Mouse (Mus musculus) embryonic facial prominence, embryonic 15.5 days (tissue): ENCODE data around the gene Actg2. TPM values are rescaled to one million over a fixed set of nuclear protein-coding genes. Genes with fewer than 3 reads are reported as not detected.

Experiments used
- ATAC-seq: fragments of 200-750 bp; cut with Nextera tagmentation; 2 replicates; pipeline ENCODE4 v1.8.0; 2017; ENCODE audit warnings: low read depth, moderate TSS enrichment; ENCODE audit not compliant: insufficient number of reproducible peaks, low FRiP score, low TSS enrichment
- H3K27ac ChIP-seq: fragments of 300-500 bp; sonication (generic); replicated peaks from 2 replicates; pipeline ENCODE4 v1.5.1; 2015; ENCODE audit warnings: mild to moderate bottlenecking, inconsistent platforms
- H3K27me3 ChIP-seq: fragments of 300-500 bp; sonication (generic); 2 replicates; pipeline ENCODE4 v1.6.1; 2015; ENCODE audit warnings: inconsistent platforms
- H3K36me3 ChIP-seq: fragments of 300-500 bp; sonication (generic); 2 replicates; pipeline ENCODE4 v1.6.1; 2015; ENCODE audit warnings: mild to moderate bottlenecking, inconsistent platforms
- H3K4me1 ChIP-seq: fragments of 300-500 bp; sonication (generic); 2 replicates; pipeline ENCODE4 v1.6.1; 2015; ENCODE audit warnings: inconsistent platforms
- H3K4me2 ChIP-seq: fragments of 300-500 bp; sonication (generic); replicated peaks from 2 replicates; pipeline ENCODE4 v1.6.1; 2015; ENCODE audit warnings: mild to moderate bottlenecking, inconsistent platforms
- H3K4me3 ChIP-seq: fragments of 300-500 bp; sonication (generic); replicated peaks from 2 replicates; pipeline ENCODE4 v1.5.1; 2015; ENCODE audit warnings: mild to moderate bottlenecking, inconsistent platforms
- H3K9ac ChIP-seq: fragments of 300-500 bp; sonication (generic); 2 replicates; pipeline ENCODE4 v1.6.1; 2015; ENCODE audit warnings: inconsistent platforms
- H3K9me3 ChIP-seq: fragments of 300-500 bp; sonication (generic); replicated peaks from 2 replicates; pipeline ENCODE4 v1.6.1; 2016; ENCODE audit warnings: inconsistent platforms
- WGBS: fragments of 180-500 bp; shearing (Covaris S2); methylation state at CpG from one replicate; pipeline ENCODE4 v1.1.7; 2015; 5-methylcytosine and 5-hydroxymethylcytosine counted together
- polyA plus RNA-seq: library from polyadenylated mRNA; unstranded; fragments of >200 nt; fragmentation: Nextera tagmentation; extraction: Ambion mirVana; gene quantifications from 2 replicates; pipeline ENCODE4 v1.2.1, GENCODE M21; 2015

Actg2 gene
- polyA plus RNA-seq, 1 experiment from 2014 or later = 19.5 TPM

DNA sequence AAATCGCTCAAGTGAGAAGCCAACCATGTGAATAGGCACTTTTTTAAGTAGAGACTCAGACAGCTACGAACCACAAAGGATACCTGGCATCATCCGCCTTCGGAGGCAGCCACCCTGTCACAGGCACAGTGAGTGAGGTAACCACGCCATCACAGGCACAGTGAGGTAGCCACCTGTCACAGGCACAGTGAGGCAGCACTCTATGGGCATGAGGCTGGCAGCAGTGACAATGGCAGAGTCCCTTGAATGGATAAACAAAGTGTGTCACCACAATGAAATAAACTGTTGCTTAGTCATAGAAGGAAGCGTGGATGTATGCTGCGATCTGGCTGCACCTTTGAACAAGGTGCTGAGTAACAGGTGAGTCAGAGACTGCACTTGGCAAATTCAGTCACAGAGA lies 57.4 kb downstream of the Actg2 start:
- H3K36me3 ChIP-seq = peaks cover 42% of the 10 kb centered on the region
- WGBS = 94% methylated on average over 7 of the region's 7 CpGs
- H3K4me3 ChIP-seq = no peak overlapping the region
- H3K4me2 ChIP-seq = no peak overlapping the region
- ATAC-seq = no peak
- no peak overlapping the region for H3K9ac ChIP-seq
- H3K9me3 ChIP-seq = no peaks in the 10 kb centered on the region
- no peak overlapping the region for H3K27ac ChIP-seq
- no peaks in the 10 kb centered on the region for H3K27me3 ChIP-seq
- no peaks in the 10 kb centered on the region for H3K4me1 ChIP-seq

DNA sequence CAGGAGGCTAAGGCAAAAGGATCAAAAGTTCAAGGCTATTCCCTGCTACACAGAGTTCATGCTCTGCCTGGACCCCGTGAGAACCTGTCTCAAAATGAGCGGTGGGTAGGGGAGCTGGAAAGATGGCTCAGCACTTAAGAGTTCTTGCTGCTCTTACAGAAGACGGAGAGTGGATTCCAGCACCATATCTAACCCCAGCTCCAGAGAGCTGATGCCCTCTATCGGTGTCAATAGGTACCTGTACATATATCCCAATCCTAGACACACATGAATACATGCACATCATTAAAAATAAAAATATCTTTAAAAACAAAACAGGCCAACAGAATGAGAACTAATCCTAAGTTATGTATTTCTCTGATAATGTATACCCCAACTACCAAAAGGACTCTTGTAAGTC lies 57.8 kb downstream of the Actg2 start:
- H3K4me3 ChIP-seq = no peak overlapping the region
- no peaks in the 10 kb centered on the region for H3K27me3 ChIP-seq
- H3K27ac ChIP-seq = no peak overlapping the region
- WGBS = 61% methylated on average over 4 of the region's 4 CpGs
- H3K9me3 ChIP-seq = no peaks in the 10 kb centered on the region
- ATAC-seq = no peak
- H3K9ac ChIP-seq = no peak overlapping the region
- no peaks in the 10 kb centered on the region for H3K4me1 ChIP-seq
- peaks cover 41% of the 10 kb centered on the region for H3K36me3 ChIP-seq
- no peak overlapping the region for H3K4me2 ChIP-seq

DNA sequence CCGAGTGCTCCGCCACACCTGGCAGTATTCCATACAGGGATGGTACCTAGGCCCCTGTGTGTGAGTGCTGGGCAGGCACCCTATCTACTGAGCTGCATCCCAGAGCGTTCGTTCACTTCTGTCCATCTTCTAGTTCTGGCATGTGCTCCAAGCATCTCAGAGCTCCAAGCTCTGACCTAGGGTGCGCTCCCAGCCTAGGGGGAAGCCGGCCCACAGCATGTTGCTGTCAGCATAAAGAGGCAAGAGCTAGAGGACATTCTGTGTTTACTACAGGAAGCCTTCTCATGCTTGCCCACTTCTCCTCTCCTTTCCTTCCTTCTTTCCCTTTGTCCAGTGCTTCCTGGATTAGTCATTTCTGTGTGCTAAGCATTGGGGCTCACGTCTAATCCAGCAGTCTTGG lies 60.6 kb downstream of the Actg2 start:
- H3K4me3 ChIP-seq = no peak overlapping the region
- peaks cover 20% of the 10 kb centered on the region for H3K36me3 ChIP-seq
- no peaks in the 10 kb centered on the region for H3K27me3 ChIP-seq
- no peak overlapping the region for H3K27ac ChIP-seq
- H3K4me1 ChIP-seq = no peaks in the 10 kb centered on the region
- H3K9me3 ChIP-seq = no peaks in the 10 kb centered on the region
- H3K9ac ChIP-seq = no peak overlapping the region
- WGBS = 78% methylated on average over 7 of the region's 7 CpGs
- no peak overlapping the region for H3K4me2 ChIP-seq
- no peak for ATAC-seq

DNA sequence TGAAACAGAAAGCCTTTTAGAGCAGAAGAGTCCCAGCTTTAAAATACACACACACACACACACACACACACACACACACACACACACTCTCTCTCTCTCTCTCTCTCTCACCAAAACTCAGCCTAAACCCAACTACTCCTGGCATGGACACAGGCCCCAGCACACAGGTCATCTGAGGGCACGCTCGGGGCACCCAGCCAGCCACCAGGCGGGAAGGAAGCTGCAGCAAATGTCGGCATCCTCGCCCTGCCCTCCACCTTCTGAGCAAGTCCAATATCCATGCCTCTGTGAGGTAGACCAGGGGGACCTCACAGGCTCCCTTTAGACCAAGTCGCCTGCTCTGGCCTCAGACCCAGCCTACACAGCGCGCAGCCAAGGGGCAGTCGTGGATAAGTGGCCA lies 62.8 kb downstream of the Actg2 start:
- Histone ChIP-seq H3K36me3 (peaks cover 7% of the 10 kb centered on the region; the same call in 1 of the 2 replicates), H3K9me3 (no peaks in the 10 kb centered on the region), H3K4me3 (no peak overlapping the region), H3K27ac (no peak overlapping the region), H3K4me2 (no peak overlapping the region), H3K9ac (no peak overlapping the region), H3K27me3 (no peaks in the 10 kb centered on the region), H3K4me1 (no peaks in the 10 kb centered on the region)
- 72% methylated on average over 9 of the region's 9 CpGs for WGBS
- no peak for ATAC-seq

DNA sequence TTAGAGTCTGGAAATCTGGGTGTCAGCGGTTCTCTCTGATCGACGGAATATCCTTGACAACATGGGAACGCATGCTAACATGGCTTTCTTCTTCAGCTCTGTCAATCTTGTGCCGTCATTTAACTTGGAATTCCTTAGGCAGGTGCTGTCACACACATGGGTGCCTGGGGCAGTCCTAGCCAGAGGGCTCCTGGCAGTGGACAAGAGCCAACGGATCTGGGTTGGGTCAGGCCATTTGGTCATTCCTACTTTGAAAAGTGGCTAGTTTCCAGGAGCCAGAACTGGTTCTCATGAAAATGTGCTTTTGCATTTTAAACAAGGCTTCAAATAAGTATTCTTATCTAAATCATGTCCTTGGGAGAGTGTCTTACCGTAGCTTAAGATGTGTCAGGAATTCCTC lies 64.3 kb downstream of the Actg2 start:
- Histone ChIP-seq H3K27ac (no peak overlapping the region), H3K4me1 (no peaks in the 10 kb centered on the region), H3K36me3 (no peaks in the 10 kb centered on the region), H3K9ac (no peak overlapping the region), H3K27me3 (no peaks in the 10 kb centered on the region), H3K9me3 (no peaks in the 10 kb centered on the region), H3K4me3 (no peak overlapping the region), H3K4me2 (no peak overlapping the region)
- 65% methylated on average over 7 of the region's 7 CpGs for WGBS
- ATAC-seq = no peak

DNA sequence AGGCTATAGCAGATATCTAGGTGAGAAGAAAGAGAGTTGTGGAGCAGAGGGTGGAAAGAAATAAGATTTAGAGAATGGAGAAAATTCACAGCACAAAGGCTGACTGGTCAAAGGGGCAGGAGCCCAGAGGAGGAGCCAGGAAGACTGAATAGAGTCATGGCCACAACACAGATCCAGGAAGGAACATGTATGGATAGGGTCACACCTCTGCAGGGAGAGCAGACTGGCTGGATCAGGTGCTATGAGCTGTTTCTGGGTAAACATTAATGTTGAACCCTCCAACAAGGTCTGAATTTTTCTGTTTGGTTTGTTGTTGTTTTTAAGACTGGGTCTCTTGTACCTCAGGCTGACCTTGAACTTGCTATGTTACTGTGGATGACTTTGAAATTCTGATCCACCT lies 72.1 kb downstream of the Actg2 start:
- Histone ChIP-seq H3K4me3 (no peak overlapping the region), H3K4me1 (peaks cover 12% of the 10 kb centered on the region), H3K9me3 (no peaks in the 10 kb centered on the region), H3K4me2 (no peak overlapping the region), H3K9ac (no peak overlapping the region), H3K27ac (no peak overlapping the region), H3K36me3 (no peaks in the 10 kb centered on the region), H3K27me3 (no peaks in the 10 kb centered on the region)
- no peak for ATAC-seq

Other genes starting within 250 kb of the Actg2 start
- 27.2 and 30.5 TPM in 2 replicates for gene Mthfd2, start 210.4 kb downstream of the Actg2 start, polyA plus RNA-seq
- 64.1 and 65.9 TPM in 2 replicates for gene Mob1a, start 210.2 kb downstream of the Actg2 start, polyA plus RNA-seq
- 105 and 113 TPM in 2 replicates for gene Bola3, start 187.1 kb downstream of the Actg2 start, polyA plus RNA-seq
- gene Tet3, start 77.2 kb downstream of the Actg2 start, polyA plus RNA-seq = 63.1 and 66.1 TPM in 2 replicates
- 81.0 and 90.4 TPM in 2 replicates for gene Dguok, start 29.3 kb downstream of the Actg2 start, polyA plus RNA-seq
- 31.5 and 32.5 TPM in 2 replicates for gene Stambp, start 36.5 kb upstream of the Actg2 start, polyA plus RNA-seq
- gene Clec4f, start 119.9 kb upstream of the Actg2 start, polyA plus RNA-seq = not detected in 2 replicates
- gene Cd207, start 141.6 kb upstream of the Actg2 start, polyA plus RNA-seq = not detected in 2 replicates
- gene Vax2, start 175.0 kb upstream of the Actg2 start, polyA plus RNA-seq = 0.17 and 0.49 TPM in 2 replicates
- 3.7 and 5.2 TPM in 2 replicates for gene Atp6v1b1, start 206.7 kb upstream of the Actg2 start, polyA plus RNA-seq
- not detected in 2 replicates for gene Ankrd53, start 226.4 kb upstream of the Actg2 start, polyA plus RNA-seq
- 88.5 and 92.0 TPM in 2 replicates for gene Tex261, start 239.5 kb upstream of the Actg2 start, polyA plus RNA-seq